Mouse (Mus musculus): ENCODE data around the gene Hgfac.

DNA sequence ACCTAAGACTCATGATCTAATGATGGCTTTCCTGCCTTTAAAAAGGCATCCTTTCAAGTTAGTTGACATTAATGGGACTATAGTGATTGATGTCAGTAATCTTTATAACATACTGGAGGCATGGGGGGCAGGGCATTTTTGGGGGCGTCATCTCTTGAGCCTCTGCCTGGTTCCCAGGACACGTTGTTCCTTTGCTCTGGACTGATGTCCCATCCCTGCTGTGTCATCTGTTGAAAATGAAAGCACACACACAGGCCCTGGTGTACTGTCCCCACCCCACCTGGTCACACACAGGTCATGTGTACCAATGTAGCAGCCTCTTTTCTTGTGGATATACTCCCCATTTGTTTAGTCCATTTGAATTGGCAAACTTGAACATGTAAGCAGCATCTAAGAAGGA lies 34.7 kb upstream of the Hgfac start:
- TF ChIP-seq CTCF (IDR thresholded peaks at IDR 0.05; ENCODE audit: extremely low read depth, insufficient read length, insufficient replicate concordance, low read depth, low read length) (no peak), POLR2A (IDR thresholded peaks at IDR 0.05; ENCODE audit: low read depth, low read length) (no peak)
